Mouse (Mus musculus): ENCODE measurements around the gene Rae1. TPM values are rescaled to one million over a fixed set of nuclear protein-coding genes. Genes with fewer than 3 reads are reported as not detected.

Rae1 gene
- total RNA-seq, 2 experiments from 2014 or later: 29.6 to 32.7 TPM

Other genes with a start within 250 kb of the Rae1 start
- gene Bmp7, start 59.8 kb upstream of the Rae1 start, total RNA-seq (2021): 1 to 10 TPM; 1.7 to 2.6 TPM
- under 1 TPM; 0.07 to 0.93 TPM for gene Spo11, start 22.4 kb upstream of the Rae1 start, total RNA-seq (2021)
- gene Rbm38, start 20.4 kb downstream of the Rae1 start, total RNA-seq (2021): 100 to 1,000 TPM; 198 to 232 TPM
- under 1 TPM; 0.07 TPM for gene Ctcfl, start 119.4 kb downstream of the Rae1 start, total RNA-seq (2021)
- 10 to 100 TPM in 1 of 2 experiments, 1 to 10 TPM in 1; 7.2 to 42.3 TPM for gene Pck1, start 152.9 kb downstream of the Rae1 start, total RNA-seq (2021)
- gene Zbp1, start 218.8 kb downstream of the Rae1 start, total RNA-seq (2021): under 1 TPM; 0.31 to 0.44 TPM

Data from heart, postnatal 14 days (tissue).